Mouse (Mus musculus) midbrain, embryonic 14.5 days (tissue): Measurements from ENCODE around the gene Taf1a. TPM values are rescaled to one million over a fixed set of nuclear protein-coding genes. Genes with fewer than 3 reads are reported as not detected.
"Not testable (repeated sequence)": the region's sequence is repeated elsewhere in the genome, so short reads cannot be mapped to it uniquely, and the experiment has no call there.

ENCODE experiments used
- ATAC-seq: fragments of 200-750 bp; cut with Nextera tagmentation; 2 replicates; pipeline ENCODE4 v1.8.0; 2017; ENCODE audit warnings: moderate number of reproducible peaks, moderate library complexity; ENCODE audit not compliant: low FRiP score, low TSS enrichment
- DNase-seq: peaks from one replicate; pipeline ENCODE4 v3.0.0-alpha.2; 2015
- H3K27ac ChIP-seq: fragments of 300-500 bp; sonication (generic); replicated peaks from 2 replicates; pipeline ENCODE4 v1.5.1; 2014; ENCODE audit warnings: mild to moderate bottlenecking, low read depth, low read length, moderate library complexity
- H3K27me3 ChIP-seq: fragments of 300-500 bp; sonication (generic); 2 replicates; pipeline ENCODE4 v1.6.1; 2014; ENCODE audit warnings: low read length, control low read depth, mixed read lengths; ENCODE audit not compliant: control insufficient read depth, insufficient read depth
- H3K36me3 ChIP-seq: fragments of 300-500 bp; sonication (generic); 2 replicates; pipeline ENCODE4 v1.6.1; 2014; ENCODE audit warnings: low read length, control low read depth; ENCODE audit not compliant: control insufficient read depth, insufficient read depth
- H3K4me1 ChIP-seq: fragments of 300-500 bp; sonication (generic); 2 replicates; pipeline ENCODE4 v1.6.1; 2014; ENCODE audit warnings: mild to moderate bottlenecking, antibody characterized with exemption, low read length, control low read depth; ENCODE audit not compliant: control insufficient read depth, insufficient read depth
- H3K4me2 ChIP-seq: fragments of 300-500 bp; sonication (generic); 2 replicates; pipeline ENCODE4 v1.6.1; 2014; ENCODE audit warnings: mild to moderate bottlenecking, low read length, moderate library complexity
- H3K4me3 ChIP-seq: fragments of 300-500 bp; sonication (generic); replicated peaks from 2 replicates; pipeline ENCODE4 v1.5.1; 2014; ENCODE audit warnings: low read depth, low read length
- H3K9ac ChIP-seq: fragments of 300-500 bp; sonication (generic); replicated peaks from 2 replicates; pipeline ENCODE4 v1.6.1; 2014; ENCODE audit warnings: mild to moderate bottlenecking, low read length, moderate library complexity
- H3K9me3 ChIP-seq: fragments of 300-500 bp; sonication (generic); 2 replicates; pipeline ENCODE4 v1.6.1; 2016; ENCODE audit warnings: low read length, control low read depth, mixed read lengths; ENCODE audit not compliant: control insufficient read depth
- WGBS: fragments of 180-500 bp; shearing (Covaris S2); extraction: QIAGEN DNeasy Blood & Tissue Kit; methylation state at CpG from one replicate; pipeline ENCODE4 v1.1.7; 2014; 5-methylcytosine and 5-hydroxymethylcytosine counted together
- polyA plus RNA-seq: library from polyadenylated mRNA; unstranded; fragments of >200 nt; fragmentation: Nextera tagmentation; extraction: Ambion mirVana; gene quantifications from 2 replicates; pipeline ENCODE4 v1.2.1, GENCODE M21; 2014

The Taf1a gene
- polyA plus RNA-seq, 1 experiment from 2014 or later: 16.5 TPM

GRCm38 (mm10) chr1:183379376-183379775 is 9.4 kb upstream of the Taf1a start:
- ATAC-seq, H3K4me2 ChIP-seq, H3K4me3 ChIP-seq, H3K4me1 ChIP-seq, H3K9me3 ChIP-seq, H3K27ac ChIP-seq, H3K36me3 ChIP-seq, H3K27me3 ChIP-seq, H3K9ac ChIP-seq, DNase-seq: not testable (repeated sequence)
- 88% methylated on average over 3 of the region's 3 CpGs for WGBS

GRCm38 (mm10) chr1:183381816-183382215 is 7.0 kb upstream of the Taf1a start:
- H3K4me1 ChIP-seq: no peaks in the 10 kb centered on the region
- ATAC-seq: no peak
- no peak for DNase-seq
- H3K27ac ChIP-seq: no peak overlapping the region
- H3K27me3 ChIP-seq: peaks cover 16% of the 10 kb centered on the region
- no peaks in the 10 kb centered on the region for H3K9me3 ChIP-seq
- H3K4me2 ChIP-seq: no peak overlapping the region
- H3K36me3 ChIP-seq: no peaks in the 10 kb centered on the region
- 88% methylated on average over 5 of the region's 5 CpGs for WGBS
- no peak overlapping the region for H3K9ac ChIP-seq
- H3K4me3 ChIP-seq: no peak overlapping the region

GRCm38 (mm10) chr1:183382621-183383020 is 6.2 kb upstream of the Taf1a start:
- DNase-seq (no peak), ATAC-seq (no peak)
- Histone ChIP-seq H3K4me2 (no peak overlapping the region), H3K9ac (no peak overlapping the region), H3K9me3 (no peaks in the 10 kb centered on the region), H3K4me1 (no peaks in the 10 kb centered on the region), H3K4me3 (no peak overlapping the region), H3K27ac (no peak overlapping the region), H3K36me3 (no peaks in the 10 kb centered on the region), H3K27me3 (peaks cover 16% of the 10 kb centered on the region)
- 91% methylated on average over 2 of the region's 2 CpGs for WGBS

DNA sequence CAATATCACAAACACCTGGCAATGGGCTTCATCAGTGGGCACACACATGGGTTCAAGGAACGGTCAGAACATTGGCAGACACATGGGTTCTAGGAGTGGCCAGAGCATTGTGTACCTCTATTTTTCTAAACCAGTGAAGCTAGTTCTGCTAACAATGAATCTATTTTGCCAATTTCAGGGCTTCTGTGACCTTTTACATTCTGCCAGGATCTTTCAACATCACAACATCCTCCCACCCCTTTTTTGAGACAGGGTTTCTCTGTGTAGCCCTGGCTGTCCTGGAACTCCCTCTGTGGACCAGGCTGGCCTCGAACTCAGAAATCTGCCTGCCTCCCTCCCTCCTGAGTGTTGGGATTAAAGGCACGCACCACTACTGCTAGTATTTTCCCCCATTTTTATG is 1.4 kb upstream of the Taf1a start:
- H3K9ac ChIP-seq, H3K4me2 ChIP-seq, H3K9me3 ChIP-seq, H3K36me3 ChIP-seq, DNase-seq, H3K4me3 ChIP-seq, ATAC-seq, H3K27ac ChIP-seq: not testable (repeated sequence)
- WGBS: 95% methylated on average over 3 of the region's 3 CpGs
- H3K4me1 ChIP-seq: peaks cover 11% of the 10 kb centered on the region
- H3K27me3 ChIP-seq: peaks cover 16% of the 10 kb centered on the region

GRCm38 (mm10) chr1:183403396-183403795 is 14.6 kb downstream of the Taf1a start:
- 97% methylated on average over 3 of the region's 3 CpGs for WGBS
- H3K36me3 ChIP-seq: peaks cover 74% of the 10 kb centered on the region
- H3K27ac ChIP-seq: no peak overlapping the region
- no peaks in the 10 kb centered on the region for H3K9me3 ChIP-seq
- H3K27me3 ChIP-seq: no peaks in the 10 kb centered on the region
- no peak overlapping the region for H3K4me2 ChIP-seq
- H3K4me3 ChIP-seq: no peak overlapping the region
- H3K9ac ChIP-seq: no peak overlapping the region
- ATAC-seq: no peak
- no peak for DNase-seq
- no peaks in the 10 kb centered on the region for H3K4me1 ChIP-seq

- no peaks in the 10 kb centered on the region; the same call in 1 of the 2 replicates for H3K27me3 ChIP-seq
- H3K4me1 ChIP-seq: no peaks in the 10 kb centered on the region
- no peak overlapping the region for H3K9ac ChIP-seq
- ATAC-seq (no peak), DNase-seq (no peak)
- no peak overlapping the region for H3K27ac ChIP-seq
- no peak overlapping the region for H3K4me3 ChIP-seq
- peaks cover 27% of the 10 kb centered on the region for H3K36me3 ChIP-seq
- WGBS: 91% methylated on average over 15 of the region's 15 CpGs
- no peaks in the 10 kb centered on the region for H3K9me3 ChIP-seq
- no peak overlapping the region for H3K4me2 ChIP-seq
Measured at GRCm38 (mm10) chr1:183414081-183414727, 25.4 kb downstream of the Taf1a start.

GRCm38 (mm10) chr1:183417873-183418272 is 29.1 kb downstream of the Taf1a start, which contains the start of gene Hhipl2:
Gene Hhipl2, plus strand, starts transcription at chr1:183418215.
- DNase-seq (no peak), ATAC-seq (no peak)
- Histone ChIP-seq H3K4me2 (no peak within 1 kb of the TSS), H3K36me3 (no peaks in the 10 kb centered on the region), H3K9ac (no peak within 1 kb of the TSS), H3K4me3 (no peak within 1 kb of the TSS), H3K9me3 (no peaks in the 10 kb centered on the region), H3K27me3 (no peaks in the 10 kb centered on the region; the same call in 1 of the 2 replicates), H3K27ac (no peak within 1 kb of the TSS), H3K4me1 (no peaks in the 10 kb centered on the region)
- WGBS: 82% methylated on average over 12 of the region's 12 CpGs

- ATAC-seq (no peak), DNase-seq (no peak)
- no peak overlapping the region for H3K27ac ChIP-seq
- H3K9ac ChIP-seq: no peak overlapping the region
- H3K9me3 ChIP-seq: no peaks in the 10 kb centered on the region
- 88% methylated on average over 7 of the region's 7 CpGs for WGBS
- no peak overlapping the region for H3K4me2 ChIP-seq
- H3K27me3 ChIP-seq: no peaks in the 10 kb centered on the region; the same call in 1 of the 2 replicates
- H3K36me3 ChIP-seq: no peaks in the 10 kb centered on the region
- H3K4me1 ChIP-seq: no peaks in the 10 kb centered on the region
- no peak overlapping the region for H3K4me3 ChIP-seq
Measured at GRCm38 (mm10) chr1:183419741-183420140, 31.0 kb downstream of the Taf1a start.

DNA sequence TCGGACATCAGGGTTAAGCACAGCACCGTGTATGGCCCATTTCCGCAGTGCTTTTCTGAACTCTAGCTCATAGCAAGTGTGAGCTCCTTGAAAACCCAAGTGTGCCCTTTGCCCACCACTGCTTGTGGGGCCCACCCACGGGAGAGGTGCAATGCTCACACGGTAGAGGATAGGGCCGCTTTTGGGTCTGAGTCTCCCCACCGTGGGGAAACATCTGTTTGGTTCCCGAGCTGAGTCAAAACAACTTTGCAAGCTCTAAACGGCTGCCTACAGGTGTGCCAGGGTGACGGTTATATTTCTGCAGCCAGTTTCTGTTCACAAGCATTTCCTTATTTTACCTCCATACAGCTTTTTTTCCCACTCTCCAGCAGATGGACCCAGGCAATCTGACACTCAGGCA is 31.5 kb downstream of the Taf1a start:
- DNase-seq (no peak), ATAC-seq (no peak)
- Histone ChIP-seq H3K4me1 (no peaks in the 10 kb centered on the region), H3K27ac (no peak overlapping the region), H3K36me3 (no peaks in the 10 kb centered on the region), H3K9ac (no peak overlapping the region), H3K27me3 (no peaks in the 10 kb centered on the region; the same call in 1 of the 2 replicates), H3K4me2 (no peak overlapping the region), H3K9me3 (no peaks in the 10 kb centered on the region), H3K4me3 (no peak overlapping the region)
- whole genome bisulfite sequencing: 92% methylated on average over 10 of the region's 10 CpGs
